Comparison of ENCODE assay signal across 8 mouse cellular contexts in genomic region chr1:161876553-161877447, GRCm38 (mm10). TPM values are rescaled to one million over a fixed set of nuclear protein-coding genes. Genes with fewer than 3 reads are reported as not detected.
A peak's percentile ranks its signal among the peaks of the same experiment; 100 is the strongest.
DNase-seq lines count a peak whose midpoint lies in the region; ATAC-seq and TF ChIP-seq lines count a peak whose summit lies in the region.

Gene Suco (minus strand): TSS chr1:161876682.

- H3K27ac ChIP-seq in heart, embryonic 12.5 days (ENCODE audit: poor library complexity, severe bottlenecking): peak within 1 kb of the TSS; percentile 98
- peak within 1 kb of the TSS; percentile 95 for H3K27ac ChIP-seq in kidney, postnatal 0 days
- H3K27ac ChIP-seq in liver, embryonic 11.5 days (ENCODE audit: low read depth, low read length): peak within 1 kb of the TSS; percentile 96
- H3K27ac ChIP-seq in stomach, embryonic 14.5 days (ENCODE audit: low read length): peak within 1 kb of the TSS; percentile 97

- no peak for TF ChIP-seq CTCF in kidney, postnatal 0 days (IDR thresholded peaks at IDR 0.05; ENCODE audit: low read depth)

- 0% methylated on average over 62 of the region's 74 CpGs for WGBS in heart, embryonic 12.5 days
- 0% methylated on average over 46 of the region's 74 CpGs for WGBS in kidney, postnatal 0 days
- WGBS in liver, embryonic 11.5 days: under 1% methylated on average over 57 of the region's 74 CpGs
- WGBS in stomach, embryonic 14.5 days: under 1% methylated on average over 67 of the region's 74 CpGs

- H3K9ac ChIP-seq in heart, embryonic 12.5 days: peak within 1 kb of the TSS; percentile 88
- peak within 1 kb of the TSS; percentile 82 for H3K9ac ChIP-seq in kidney, postnatal 0 days (ENCODE audit: low read depth, low read length)
- peak within 1 kb of the TSS; percentile 92 for H3K9ac ChIP-seq in liver, embryonic 11.5 days (ENCODE audit: low read depth, low read length)
- H3K9ac ChIP-seq in stomach, embryonic 14.5 days (replicated peaks; ENCODE audit: low read depth, low read length): peak within 1 kb of the TSS; percentile 83

- H3K9me3 ChIP-seq in heart, embryonic 12.5 days (replicated peaks): no peaks in the 10 kb centered on the region
- no peaks in the 10 kb centered on the region for H3K9me3 ChIP-seq in kidney, postnatal 0 days (replicated peaks; ENCODE audit: low read length)
- H3K9me3 ChIP-seq in liver, embryonic 11.5 days (ENCODE audit: control insufficient read depth, low read length): no peaks in the 10 kb centered on the region
- no peaks in the 10 kb centered on the region for H3K9me3 ChIP-seq in stomach, embryonic 14.5 days (ENCODE audit: control insufficient read depth, low read depth, low read length)

- no peaks in the 10 kb centered on the region for H3K36me3 ChIP-seq in heart, embryonic 12.5 days
- no peaks in the 10 kb centered on the region for H3K36me3 ChIP-seq in kidney, postnatal 0 days (ENCODE audit: insufficient read depth, low read length)
- H3K36me3 ChIP-seq in liver, embryonic 11.5 days (ENCODE audit: control insufficient read depth, insufficient read depth, low read length): no peaks in the 10 kb centered on the region
- H3K36me3 ChIP-seq in stomach, embryonic 14.5 days (ENCODE audit: control insufficient read depth, insufficient read depth, low read length): no peaks in the 10 kb centered on the region

- H3K4me1 ChIP-seq in heart, embryonic 12.5 days (replicated peaks): peaks cover 13% of the 10 kb centered on the region
- H3K4me1 ChIP-seq in kidney, postnatal 0 days (replicated peaks; ENCODE audit: insufficient read depth, low read length): no peaks in the 10 kb centered on the region
- peaks cover 13% of the 10 kb centered on the region for H3K4me1 ChIP-seq in liver, embryonic 11.5 days (replicated peaks; ENCODE audit: control insufficient read depth, insufficient read depth, low read length)
- peaks cover 9% of the 10 kb centered on the region for H3K4me1 ChIP-seq in stomach, embryonic 14.5 days (ENCODE audit: control insufficient read depth, insufficient read depth, low read length)

- H3K4me3 ChIP-seq in heart, embryonic 12.5 days: peak within 1 kb of the TSS; percentile 80
- H3K4me3 ChIP-seq in kidney, postnatal 0 days (replicated peaks; ENCODE audit: low read depth, low read length): peak within 1 kb of the TSS; percentile 87
- peak within 1 kb of the TSS; percentile 87 for H3K4me3 ChIP-seq in liver, embryonic 11.5 days (ENCODE audit: low read depth, low read length)
- peak within 1 kb of the TSS; percentile 91 for H3K4me3 ChIP-seq in stomach, embryonic 14.5 days (ENCODE audit: low read depth, low read length)

- peak; percentile 88 for ATAC-seq in erythroid progenitor cell, adult 5-6 weeks (replicated peaks; ENCODE audit: low FRiP score, poor library complexity, severe bottlenecking)
- peak; percentile 98 for ATAC-seq in heart, embryonic 12.5 days (ENCODE audit: insufficient number of reproducible peaks, low FRiP score)
- ATAC-seq in kidney, postnatal 0 days (replicated peaks; ENCODE audit: low FRiP score, low read depth): peak; percentile 99
- ATAC-seq in liver, embryonic 11.5 days (replicated peaks; ENCODE audit: low FRiP score): peak; percentile 97
- peak; percentile 99 for ATAC-seq in stomach, embryonic 14.5 days (ENCODE audit: insufficient number of reproducible peaks, insufficient read depth, low FRiP score, low read depth)

- H3K4me2 ChIP-seq in heart, embryonic 12.5 days: peak within 1 kb of the TSS; percentile 94
- H3K4me2 ChIP-seq in kidney, postnatal 0 days (ENCODE audit: low read length): peak within 1 kb of the TSS; percentile 67
- H3K4me2 ChIP-seq in liver, embryonic 11.5 days: peak within 1 kb of the TSS; percentile 83
- peak within 1 kb of the TSS; percentile 85 for H3K4me2 ChIP-seq in stomach, embryonic 14.5 days (replicated peaks; ENCODE audit: low read depth, low read length)

- peak; percentile 100 for DNase-seq in CD4-positive helper T cell, adult 2 months (ENCODE audit: low read depth, low spot score)
- peak; percentile 98 for DNase-seq in brain, embryonic 18.5 days (ENCODE audit: low read depth, low spot score)
- peak; percentile 100 for DNase-seq in kidney, postnatal 0 days (ENCODE audit: low spot score)
- peak; percentile 98 for DNase-seq in liver, embryonic 11.5 days (ENCODE audit: low spot score)
- peak; percentile 99 for DNase-seq in naive thymus-derived CD4-positive, alpha-beta T cell, adult 2 months (ENCODE audit: low read depth)

- H3K27me3 ChIP-seq in heart, embryonic 12.5 days (replicated peaks): no peaks in the 10 kb centered on the region
- no peaks in the 10 kb centered on the region for H3K27me3 ChIP-seq in kidney, postnatal 0 days (ENCODE audit: insufficient read depth, low read length)
- no peaks in the 10 kb centered on the region for H3K27me3 ChIP-seq in liver, embryonic 11.5 days (replicated peaks; ENCODE audit: control insufficient read depth, insufficient read depth, low read length)
- H3K27me3 ChIP-seq in stomach, embryonic 14.5 days (ENCODE audit: control insufficient read depth, insufficient read depth, low read length): no peaks in the 10 kb centered on the region

RNA-seq across cellular contexts. Expression of gene Suco, which starts in this region (rescaled TPM):
- total RNA-seq in erythroid progenitor cell, adult 5-6 weeks (2015; ENCODE audit: low replicate concordance): 142 and 160 TPM in 2 replicates
- total RNA-seq in erythroid progenitor cell, adult 5-6 weeks (2017; ENCODE audit: low replicate concordance): 248 and 268 TPM in 2 replicates
- 26.2 and 28.2 TPM in 2 replicates for polyA plus RNA-seq in heart, embryonic 12.5 days (2016; fragmentation: Nextera tagmentation; extraction: Ambion mirVana)
- 22.0 and 23.6 TPM in 2 replicates for polyA plus RNA-seq in kidney, postnatal 0 days (2015; fragmentation: Nextera tagmentation; extraction: Ambion mirVana)
- polyA plus RNA-seq in liver, embryonic 11.5 days (2014; fragmentation: Nextera tagmentation; extraction: Ambion mirVana): 16.7 and 22.3 TPM in 2 replicates
- 26.4 and 28.2 TPM in 2 replicates for polyA plus RNA-seq in stomach, embryonic 14.5 days (2014; fragmentation: Nextera tagmentation; extraction: Ambion mirVana)

Comparison
In these comparisons a context has a peak if more than half of its experiments do, and no peak if none do; other contexts are left out.
1. Peak in every context shown above with its lines: DNase-seq, ATAC-seq, H3K4me3 ChIP-seq and H3K27ac ChIP-seq.